Mouse (Mus musculus): ENCODE results near the gene Paip2b. TPM values are rescaled to one million over a fixed set of nuclear protein-coding genes. Genes with fewer than 3 reads are reported as not detected.

Gene Paip2b
- total and polyA plus RNA-seq, 3 experiments = 18.4 to 21.0 TPM; not detected in 1

DNA sequence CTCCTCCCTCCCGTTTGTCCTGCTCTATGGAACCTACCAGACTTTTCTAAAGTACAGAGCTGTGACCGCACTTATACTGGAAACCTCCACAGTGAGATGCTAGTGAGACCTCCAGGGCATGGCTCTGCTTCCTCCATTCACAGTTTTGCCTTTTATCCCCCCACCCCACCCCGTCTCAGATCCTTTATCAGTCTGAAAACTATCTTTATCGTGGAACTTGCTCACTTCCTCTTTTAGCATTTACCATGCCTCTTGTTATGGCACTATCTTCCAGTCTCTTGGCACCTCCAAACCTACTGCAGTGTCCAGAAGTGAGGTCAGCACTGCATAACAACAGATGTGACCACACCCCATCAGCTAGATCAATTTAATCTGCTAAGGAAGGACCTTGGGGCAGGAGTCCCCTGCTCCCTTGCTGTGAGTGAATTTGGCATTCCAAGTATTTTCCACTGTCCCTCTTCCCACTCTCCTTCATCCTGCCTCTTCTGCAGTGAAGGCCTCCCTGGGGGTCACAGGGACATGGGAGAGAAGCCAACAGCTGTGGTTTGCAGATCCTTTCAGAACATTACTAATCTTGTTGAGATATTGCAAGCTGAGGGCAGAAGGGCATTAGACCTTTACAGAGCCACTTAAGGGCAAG lies 40.2 kb downstream of the Paip2b start:
- H3K9ac ChIP-seq (ENCODE audit: control insufficient read depth, low read depth, low read length, poor library complexity, severe bottlenecking) = no peak overlapping the region; the same call in 1 of the 2 replicates
- peak; percentile 59 for DNase-seq (ENCODE audit: low read depth, low spot score)
- H3K27me3 ChIP-seq (ENCODE audit: control insufficient read depth in 1 of 2, insufficient read depth in 2 of 2, low read length in 2 of 2) = peaks cover 0 to 5% of the 10 kb centered on the region in 2 experiments; a peak in 1 of 4 replicates
- H3K79me2 ChIP-seq (ENCODE audit: control insufficient read depth, insufficient read depth, low read length, poor library complexity) = no peaks in the 10 kb centered on the region; the same call in 1 of the 2 replicates
- H3K9me3 ChIP-seq (replicated peaks; ENCODE audit: insufficient read depth, low read length) = no peaks in the 10 kb centered on the region
- peaks cover 0 to 20% of the 10 kb centered on the region in 2 experiments; a peak in 2 of 4 replicates for H3K36me3 ChIP-seq (ENCODE audit: control insufficient read depth in 1 of 2, insufficient read depth in 2 of 2, low read length in 2 of 2)
- H3K27ac ChIP-seq (ENCODE audit: control insufficient read depth, low read depth, low read length) = peak overlapping the region; percentile 30; the same call in 1 of the 2 replicates
- peaks cover 6 to 24% of the 10 kb centered on the region in 2 experiments for H3K4me1 ChIP-seq (ENCODE audit: control insufficient read depth in 1 of 2, insufficient read depth in 2 of 2, low read length in 2 of 2)
- no peak overlapping the region; a peak in 1 of 4 replicates for H3K4me3 ChIP-seq (ENCODE audit: control insufficient read depth in 1 of 2, insufficient read depth in 1 of 2, low read depth in 2 of 2, low read length in 2 of 2)
- no peak for TF ChIP-seq BHLHE40 (IDR thresholded peaks at IDR 0.05; ENCODE audit: borderline replicate concordance, low read depth, low read length)
- TF ChIP-seq POLR2A (IDR thresholded peaks at IDR 0.05; ENCODE audit: control insufficient read depth in 1 of 2, insufficient read depth in 1 of 2, low read depth in 1 of 2, low read length in 2 of 2, poor library complexity in 1 of 2) = no peak
- no peak for TF ChIP-seq SIN3A (IDR thresholded peaks at IDR 0.05; ENCODE audit: low read length)
- no peak for TF ChIP-seq ZMIZ1 (IDR thresholded peaks at IDR 0.05; ENCODE audit: low read depth, low read length)
- no peak for TF ChIP-seq KAT2A (conservative IDR thresholded peaks at IDR 0.05; ENCODE audit: low read depth, low read length)
- no peak for TF ChIP-seq MAX (IDR thresholded peaks at IDR 0.05; ENCODE audit: low read length)
- TF ChIP-seq MAFK (IDR thresholded peaks at IDR 0.05; ENCODE audit: borderline replicate concordance, low read depth, low read length) = no peak
- TF ChIP-seq E2F4 (IDR thresholded peaks at IDR 0.05; ENCODE audit: borderline replicate concordance, low read depth, low read length) = no peak
- no peak for TF ChIP-seq SMC3 (IDR thresholded peaks at IDR 0.05; ENCODE audit: low read depth, low read length)
- TF ChIP-seq MEF2A (IDR thresholded peaks at IDR 0.05; ENCODE audit: extremely low read depth, insufficient replicate concordance, low read depth, low read length, poor library complexity, severe bottlenecking) = no peak
- TF ChIP-seq TAL1 (IDR thresholded peaks at IDR 0.05; ENCODE audit: low read length) = no peak
- TF ChIP-seq EP300 (IDR thresholded peaks at IDR 0.05; ENCODE audit: low read depth in 1 of 2, low read length in 2 of 2) = peak; percentile 42 to 72; a peak in 3 of 4 replicates
- no peak for TF ChIP-seq USF1 (IDR thresholded peaks at IDR 0.05; ENCODE audit: low read depth, low read length)
- TF ChIP-seq USF2 (IDR thresholded peaks at IDR 0.05; ENCODE audit: borderline replicate concordance in 1 of 2, insufficient read depth in 1 of 2, low read depth in 1 of 2, low read length in 2 of 2) = no peak
- no peak for TF ChIP-seq CHD1 (IDR thresholded peaks at IDR 0.05; ENCODE audit: low read depth, low read length)
- TF ChIP-seq GATA1 (IDR thresholded peaks at IDR 0.05; ENCODE audit: low read depth, low read length) = peak; percentile 84
- no peak for TF ChIP-seq ZKSCAN1 (IDR thresholded peaks at IDR 0.05; ENCODE audit: low read depth, low read length)
- TF ChIP-seq JUND (IDR thresholded peaks at IDR 0.05; ENCODE audit: low read depth, low read length) = no peak
- TF ChIP-seq MXI1 (IDR thresholded peaks at IDR 0.05; ENCODE audit: low read depth, low read length) = no peak
- no peak for TF ChIP-seq RAD21 (IDR thresholded peaks at IDR 0.05; ENCODE audit: low read depth, low read length)
- TF ChIP-seq POLR2AphosphoS5 (IDR thresholded peaks at IDR 0.05; ENCODE audit: borderline replicate concordance, low read depth, low read length) = no peak
- TF ChIP-seq NRF1 (IDR thresholded peaks at IDR 0.05; ENCODE audit: insufficient read depth, low read depth, low read length, poor library complexity, severe bottlenecking) = no peak
- TF ChIP-seq GABPA (IDR thresholded peaks at IDR 0.05; ENCODE audit: low read depth, low read length) = no peak
- 0 out of 2 replicates have a peak, but pooled peaks have one; percentile 45 for TF ChIP-seq MAZ (IDR thresholded peaks at IDR 0.05; ENCODE audit: low read depth, low read length)
- TF ChIP-seq ZC3H11A (IDR thresholded peaks at IDR 0.05; ENCODE audit: low read depth, low read length) = no peak
- TF ChIP-seq MYB (IDR thresholded peaks at IDR 0.05; ENCODE audit: low read depth, low read length) = no peak
- TF ChIP-seq HCFC1 (IDR thresholded peaks at IDR 0.05; ENCODE audit: low read depth, low read length) = no peak
- TF ChIP-seq ETS1 (IDR thresholded peaks at IDR 0.05; ENCODE audit: low read depth, low read length) = peak; percentile 73
- TF ChIP-seq TCF12 (IDR thresholded peaks at IDR 0.05; ENCODE audit: low read depth, low read length) = peak; percentile 55
- TF ChIP-seq CTCF (IDR thresholded peaks at IDR 0.05 in 2 of 3, conservative IDR thresholded peaks at IDR 0.05 in 1 of 3; ENCODE audit: control insufficient read depth in 1 of 3, insufficient read depth in 1 of 3, low read depth in 2 of 3, low read length in 3 of 3, poor library complexity in 1 of 3, severe bottlenecking in 1 of 3) = no peak
- TF ChIP-seq CHD2 (IDR thresholded peaks at IDR 0.05; ENCODE audit: low read length) = no peak
- no peak for TF ChIP-seq TBP (IDR thresholded peaks at IDR 0.05; ENCODE audit: low read depth, low read length)
- TF ChIP-seq ELF1 (IDR thresholded peaks at IDR 0.05; ENCODE audit: low read depth, low read length) = no peak
- TF ChIP-seq RCOR1 (IDR thresholded peaks at IDR 0.05; ENCODE audit: low read depth, low read length) = peak; percentile 60
- TF ChIP-seq MYC (IDR thresholded peaks at IDR 0.05; ENCODE audit: low read depth, low read length) = no peak
- TF ChIP-seq POLR2AphosphoS2 (IDR thresholded peaks at IDR 0.05; ENCODE audit: low read length) = no peak
- no peak for TF ChIP-seq ZNF384 (IDR thresholded peaks at IDR 0.05; ENCODE audit: low read depth, low read length)

Measured in MEL (cell line).